Mouse (Mus musculus): ENCODE data around the gene Fut2.
A peak's percentile ranks its signal among the peaks of the same experiment; 100 is the strongest.
"Not testable (repeated sequence)": the region's sequence is repeated elsewhere in the genome, so short reads cannot be mapped to it uniquely, and the experiment has no call there.

Gene Fut2

DNA sequence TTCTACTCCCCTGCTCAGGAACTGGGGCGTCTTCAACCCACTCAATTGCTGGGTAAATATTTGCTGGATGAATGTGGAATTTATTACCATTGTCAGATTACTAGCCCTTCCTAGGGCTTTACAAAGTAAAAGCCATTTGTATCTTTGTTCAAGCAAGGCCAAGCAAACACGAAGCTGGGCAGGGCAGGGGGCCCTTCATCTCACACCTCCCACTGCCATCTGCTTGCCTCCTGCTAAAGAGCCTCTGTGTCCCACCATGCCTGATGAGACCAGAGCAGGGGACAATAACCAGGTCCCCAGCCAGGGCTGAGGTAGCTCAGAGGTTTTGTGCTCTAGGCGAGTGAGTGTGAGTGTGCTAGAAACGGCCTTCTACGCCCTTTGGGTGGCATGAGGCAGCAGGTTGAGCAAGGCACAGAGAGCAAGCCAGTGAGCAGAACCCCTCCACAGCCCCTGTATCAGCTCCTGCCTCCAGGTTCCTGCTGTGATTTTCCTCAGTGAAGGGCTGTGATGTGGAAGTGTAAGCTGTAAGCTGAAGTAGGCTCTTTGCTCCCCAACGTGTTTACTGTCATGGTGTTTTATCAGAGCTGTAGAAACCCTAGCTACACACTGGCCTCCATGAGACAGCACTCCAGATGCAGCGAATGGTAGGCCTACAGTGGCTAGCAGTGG is 11.6 kb upstream of the Fut2 start:
- no peak for DNase-seq (ENCODE audit: low spot score in 2 of 2)

DNA sequence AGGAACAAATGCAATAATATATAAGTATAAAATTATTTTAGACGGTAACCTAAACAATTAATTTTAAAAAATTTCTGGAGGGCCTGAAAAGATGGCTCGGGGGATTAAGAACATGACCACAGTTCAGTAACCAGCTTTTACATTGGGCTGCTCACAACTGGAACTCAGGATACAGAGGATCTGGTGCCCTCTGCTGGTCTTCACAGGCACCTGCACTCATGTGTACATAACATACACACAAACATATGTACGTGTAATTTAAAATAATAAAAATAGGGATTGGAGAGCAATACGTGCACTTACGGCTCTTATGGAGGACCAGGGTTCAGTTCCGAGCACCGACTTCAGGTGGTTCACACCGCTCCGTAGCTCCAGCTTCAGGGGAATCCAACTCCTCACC is 2.7 kb upstream of the Fut2 start:
- DNase-seq (ENCODE audit: low spot score in 2 of 2) = no peak

DNA sequence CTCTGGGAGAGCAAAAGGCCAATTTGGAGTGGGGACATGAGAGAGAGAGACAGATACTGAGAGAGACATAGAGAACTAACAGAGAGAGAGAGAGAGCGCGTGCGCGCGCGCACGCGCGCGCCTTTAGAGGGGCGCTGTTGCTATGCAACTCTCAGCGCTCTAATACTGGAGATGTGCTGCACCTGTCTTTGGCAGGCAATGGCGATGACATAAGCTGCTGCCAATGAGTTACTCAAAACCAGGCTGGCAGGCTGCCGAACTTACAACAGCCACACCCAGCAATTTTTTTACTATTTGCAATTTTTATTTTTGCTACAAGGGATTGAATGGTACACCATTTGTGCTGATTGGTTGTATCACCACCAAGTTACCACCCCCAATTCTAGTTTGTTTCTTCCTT is 1.6 kb upstream of the Fut2 start:
- peak in 1 of 2 experiments; percentile 33 for DNase-seq (ENCODE audit: low spot score in 2 of 2)

DNA sequence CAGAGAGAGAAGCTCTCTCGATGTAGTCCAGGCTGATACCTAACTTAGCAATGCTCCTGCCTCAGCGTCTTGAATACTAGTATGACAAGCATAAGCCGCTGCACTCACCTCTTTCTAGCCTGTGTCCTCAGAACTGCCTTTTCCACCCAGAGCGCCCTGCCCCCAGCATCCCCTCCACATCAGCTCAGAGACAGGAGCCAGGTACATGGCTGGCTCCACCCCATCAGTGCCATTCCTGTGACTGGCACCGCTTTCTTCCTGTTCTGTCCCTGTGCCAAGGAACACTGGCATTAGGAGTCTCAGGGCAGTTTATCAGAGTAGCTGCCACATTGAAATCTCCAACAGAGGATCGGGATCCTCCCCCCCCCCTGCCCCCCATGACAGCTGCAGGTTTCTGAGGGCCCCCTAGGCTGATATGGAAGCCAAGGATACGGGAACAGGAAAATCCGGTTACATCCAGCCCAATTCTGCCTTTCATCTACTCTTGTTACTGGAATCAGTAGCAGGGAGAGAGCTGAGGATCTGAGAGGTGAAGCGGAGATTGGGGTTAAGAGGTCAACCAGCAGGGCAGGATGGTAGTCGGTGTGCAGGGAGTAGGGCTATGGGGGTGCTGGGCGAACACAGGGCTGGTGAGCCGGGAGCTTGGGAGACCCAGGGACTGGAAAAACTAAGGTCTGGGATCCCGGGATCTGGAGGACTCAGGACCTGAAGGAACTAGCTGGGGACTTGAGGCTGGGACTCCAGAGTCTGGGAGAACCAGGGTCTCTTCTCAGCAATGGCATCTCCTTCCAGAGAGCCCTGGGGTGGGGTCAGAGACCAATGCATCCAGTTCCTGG is 673 bp downstream of the Fut2 start:
- DNase-seq (ENCODE audit: low spot score in 2 of 2) = no peak

DNA sequence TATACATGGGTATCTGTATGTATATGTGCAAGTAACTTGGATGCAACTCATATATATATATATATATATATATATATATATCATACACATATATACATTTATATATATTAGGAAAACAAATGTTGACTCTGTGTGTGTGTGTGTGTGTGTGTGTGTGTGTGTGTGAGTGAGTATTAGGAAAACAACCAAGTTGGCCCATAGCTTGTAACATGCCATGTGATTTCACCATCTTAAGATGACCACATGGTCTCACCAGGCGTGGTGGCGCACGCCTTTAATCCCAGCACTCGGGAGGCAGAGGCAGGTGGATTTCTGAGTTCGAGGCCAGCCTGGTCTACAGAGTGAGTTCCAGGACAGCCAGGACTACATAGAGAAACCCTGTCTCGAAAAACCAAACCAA is 4.5 kb downstream of the Fut2 start:
- DNase-seq (ENCODE audit: low spot score in 2 of 2) = not testable (repeated sequence)

DNA sequence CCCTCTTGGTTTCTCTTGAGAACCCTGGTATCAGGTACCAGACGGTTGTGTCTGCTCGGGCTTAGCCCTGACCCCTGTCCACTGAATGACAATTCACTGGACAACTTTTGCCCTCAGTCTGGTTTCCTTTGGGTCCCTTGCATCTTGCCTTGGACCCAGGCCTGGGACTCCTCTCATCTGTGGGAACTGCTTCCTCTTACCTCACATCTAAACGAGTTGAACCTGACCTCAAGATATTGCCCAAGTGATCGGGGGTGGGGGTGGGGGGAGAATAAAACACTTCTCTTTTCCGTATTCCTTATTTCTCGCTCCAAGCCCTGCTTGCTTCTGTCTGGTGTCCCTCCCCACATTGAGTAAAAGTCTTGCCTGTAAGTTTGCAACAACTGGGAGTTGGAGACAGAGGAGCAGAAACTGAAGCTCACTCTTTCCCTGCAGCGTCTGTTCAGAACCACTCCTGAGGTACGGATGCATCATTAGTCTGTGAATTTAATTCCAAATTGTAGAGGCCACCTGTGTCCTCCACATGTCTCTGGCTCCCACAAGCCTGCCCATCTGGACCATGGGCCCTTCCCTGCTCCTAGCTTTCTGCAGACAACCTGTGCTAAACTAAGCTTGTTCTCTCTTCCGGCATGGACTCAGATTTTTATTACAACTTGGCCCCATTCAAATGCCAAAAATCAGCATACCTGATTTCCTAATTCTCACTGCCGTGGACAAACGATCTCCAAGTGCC is 5.3 kb downstream of the Fut2 start:
- no peak for DNase-seq (ENCODE audit: low spot score in 2 of 2)

DNA sequence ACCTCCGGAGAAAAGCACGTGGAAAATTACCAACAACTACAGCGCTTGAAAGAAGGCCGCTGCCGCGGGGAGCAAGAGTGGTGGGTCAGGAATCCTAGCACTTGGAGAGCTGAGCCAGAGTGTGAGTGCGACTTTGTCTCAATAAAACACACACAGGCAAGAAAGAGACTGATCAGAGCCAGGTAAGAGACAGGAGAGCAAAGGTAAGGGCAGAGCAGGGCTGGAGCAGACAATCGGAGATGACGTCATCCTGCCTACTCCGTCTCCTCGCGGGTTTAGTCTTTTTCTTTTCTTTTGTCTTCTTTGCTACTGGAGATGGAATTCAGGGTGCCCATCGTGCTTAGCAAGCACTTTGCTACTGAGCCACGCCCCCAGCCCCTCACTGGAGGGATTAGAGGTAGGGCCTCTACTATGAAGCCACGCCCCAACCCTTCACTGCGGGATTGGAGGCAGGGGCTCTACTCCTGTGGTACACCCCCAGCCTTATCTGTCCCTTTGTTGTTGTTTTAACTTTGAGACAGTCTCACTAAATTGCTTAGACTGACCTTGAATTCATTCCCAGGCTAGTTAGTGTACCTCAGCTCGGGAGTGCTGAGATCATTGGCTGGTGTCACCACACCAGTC is 11.7 kb downstream of the Fut2 start:
- no peak for DNase-seq (ENCODE audit: low spot score in 2 of 2)

DNA sequence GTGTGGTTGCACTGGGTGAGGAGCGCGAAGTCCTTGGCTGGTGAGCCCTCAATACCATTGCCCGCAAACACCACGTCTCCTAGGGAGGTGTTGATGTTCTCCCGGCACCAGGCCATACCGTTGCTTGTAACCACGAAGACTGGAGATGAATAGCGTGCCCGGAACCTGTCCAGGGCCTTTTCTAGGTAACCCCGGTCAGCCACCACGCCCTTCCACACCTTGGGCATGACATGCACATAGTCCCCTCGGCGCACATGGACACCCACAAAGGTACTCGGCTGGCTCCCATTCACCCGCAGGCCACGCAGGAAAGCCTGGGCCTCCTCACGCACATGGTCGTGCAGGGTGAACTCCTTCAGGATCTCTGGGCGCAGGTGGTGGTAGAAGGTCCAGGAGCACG is 15.7 kb downstream of the Fut2 start:
- not testable (repeated sequence) for DNase-seq (ENCODE audit: low spot score in 2 of 2)

DNA sequence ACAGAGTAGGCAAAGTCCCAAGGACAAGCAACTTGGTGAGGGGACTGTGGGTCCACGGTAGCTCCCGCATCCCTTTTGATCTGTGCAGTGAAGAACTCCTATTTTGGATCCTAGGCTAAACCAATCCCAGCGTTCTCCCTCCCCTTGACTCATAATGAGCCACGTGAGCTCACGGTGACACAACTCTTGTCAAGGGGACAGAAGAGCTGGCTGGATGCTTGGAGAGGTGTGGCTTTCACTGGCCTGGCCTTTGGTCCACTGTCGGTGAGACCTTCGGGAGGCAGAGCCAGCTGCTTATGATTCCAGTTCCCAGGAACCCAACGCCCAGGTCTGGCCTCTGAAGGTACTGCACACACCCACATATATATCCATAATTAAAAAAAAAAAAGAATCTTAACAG is 16.8 kb downstream of the Fut2 start:
- no peak for DNase-seq (ENCODE audit: low spot score in 2 of 2)

DNA sequence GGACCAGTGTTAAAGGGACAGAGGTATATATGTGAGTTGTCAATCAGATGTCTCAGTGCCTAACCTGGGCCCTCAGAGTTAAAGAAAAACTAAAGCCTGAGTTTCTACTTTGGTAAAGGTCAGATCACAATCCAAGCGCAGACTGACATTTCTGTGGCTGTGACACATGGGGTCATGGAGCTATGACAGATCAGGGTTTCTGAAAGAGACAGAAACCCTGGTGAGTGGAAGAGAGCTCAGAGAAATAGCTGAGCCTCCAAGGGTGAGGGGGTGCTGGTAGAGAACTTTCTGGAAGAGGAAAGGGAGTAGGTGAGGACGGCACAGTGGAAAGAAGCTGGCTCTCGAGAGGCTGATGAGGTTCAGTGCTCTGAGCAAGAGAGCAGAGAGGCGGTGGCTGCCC is 19.5 kb downstream of the Fut2 start:
- DNase-seq (ENCODE audit: low spot score in 2 of 2) = no peak

DNA sequence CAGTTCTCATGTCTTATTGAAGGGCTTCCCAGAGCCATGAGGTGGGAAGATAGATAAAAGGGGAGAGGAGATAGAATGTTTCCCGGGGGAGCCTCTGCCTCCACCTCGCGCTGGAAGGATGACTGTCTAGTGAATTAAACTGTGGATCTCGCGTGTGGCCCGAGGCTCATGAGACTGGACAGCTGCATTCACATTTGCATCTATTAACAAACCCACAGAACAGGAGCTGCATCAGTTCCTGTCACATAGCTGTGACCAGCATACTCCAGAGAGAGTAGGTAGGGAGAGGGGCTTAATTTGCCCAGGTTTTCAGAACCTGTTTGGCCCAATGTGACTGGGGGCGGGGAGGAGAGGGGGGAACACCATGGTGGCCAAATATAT is 20.6 kb downstream of the Fut2 start:
- DNase-seq (ENCODE audit: low spot score in 2 of 2) = no peak

DNA sequence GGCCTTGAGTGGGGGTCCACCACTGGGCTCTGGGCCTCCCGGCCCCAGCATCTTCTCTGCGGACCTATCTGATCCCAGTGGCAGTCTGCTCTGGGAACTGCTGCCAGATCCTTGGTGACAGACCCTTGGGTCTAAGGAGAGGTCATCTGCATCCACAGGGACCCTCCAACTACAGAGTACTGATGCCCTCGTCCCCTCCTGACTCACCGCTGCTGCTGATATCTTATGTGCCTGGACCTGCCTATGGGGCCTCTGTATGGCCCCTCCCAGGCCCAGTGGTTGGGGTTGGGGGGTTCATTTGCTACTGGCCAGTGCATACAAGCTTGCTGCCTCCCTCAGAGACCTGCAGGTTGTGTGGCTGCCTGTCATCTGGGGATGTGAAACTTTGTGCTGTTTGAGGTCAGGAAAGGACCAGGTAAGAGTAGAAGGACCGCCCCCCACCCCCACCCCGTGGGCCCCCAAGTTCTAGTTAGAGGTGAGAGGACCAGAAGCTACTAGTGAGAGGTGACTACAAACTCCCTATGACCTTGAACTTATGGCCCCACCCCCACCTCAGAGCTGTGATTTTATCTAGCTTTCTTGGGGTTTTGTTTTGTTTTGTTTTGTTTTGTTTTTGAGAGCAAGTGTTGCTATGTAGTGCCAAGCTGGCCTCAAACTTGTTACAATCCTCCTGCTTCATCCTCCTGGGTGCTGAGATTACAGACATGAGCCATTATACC is 21.2 kb downstream of the Fut2 start:
- no peak for DNase-seq (ENCODE audit: low spot score in 2 of 2)

DNA sequence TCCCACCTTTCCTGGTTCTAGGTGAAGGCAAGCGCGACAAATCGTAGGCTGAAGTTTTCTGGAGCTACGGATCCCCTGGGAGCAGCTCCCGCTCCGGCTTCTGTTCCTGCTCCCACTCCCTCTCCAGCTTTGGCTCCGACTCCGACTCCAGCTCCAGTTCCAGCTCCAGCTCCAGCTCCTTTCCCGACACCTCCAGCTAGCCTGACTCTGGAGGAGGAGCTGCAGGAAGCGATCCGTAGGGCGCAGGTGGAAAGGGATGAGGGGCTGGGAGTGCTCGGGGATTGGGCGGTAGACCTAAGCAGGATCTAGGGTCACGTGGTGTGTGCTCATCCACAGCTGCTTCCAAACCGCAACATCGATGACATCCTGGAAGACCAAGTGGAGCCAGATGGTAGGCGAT is 22.0 kb downstream of the Fut2 start:
- peak; percentile 68 to 74 for DNase-seq (ENCODE audit: low spot score in 2 of 2)

DNA sequence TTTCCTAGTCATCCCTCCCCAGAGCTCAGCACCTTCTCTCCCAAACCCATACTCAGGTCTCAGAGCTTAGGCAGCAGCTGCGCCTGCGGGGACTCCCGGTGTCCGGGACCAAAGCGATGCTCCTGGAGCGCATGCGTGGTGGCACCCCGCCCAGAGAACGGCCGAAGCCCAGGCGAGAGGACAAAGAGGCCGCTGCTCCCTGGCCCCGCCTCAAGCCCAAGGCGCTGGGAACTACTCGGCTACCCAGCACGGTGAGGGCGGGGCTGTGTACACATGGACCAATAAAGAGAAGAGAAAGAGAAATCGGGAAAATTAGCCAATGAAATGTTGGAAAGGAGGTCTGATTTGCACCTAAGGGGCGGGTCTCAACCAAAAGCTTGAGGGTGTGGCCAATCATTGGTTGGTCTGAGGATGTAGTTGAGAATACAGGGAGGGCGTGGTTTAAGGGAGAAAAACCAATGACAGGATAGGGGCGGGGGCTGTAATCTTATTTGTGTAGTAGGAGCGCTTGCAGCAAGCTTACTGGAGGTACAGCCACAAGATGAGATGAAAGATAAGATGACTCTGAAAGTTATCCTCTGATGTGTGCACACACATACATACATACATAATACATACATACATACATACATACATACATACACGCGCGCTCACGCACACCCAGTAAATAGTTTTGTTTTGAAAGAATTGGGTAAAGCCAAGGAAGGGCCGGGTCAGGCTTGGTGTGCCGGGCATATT is 22.6 kb downstream of the Fut2 start:
- peak; percentile 89 to 93 for DNase-seq (ENCODE audit: low spot score in 2 of 2)

DNA sequence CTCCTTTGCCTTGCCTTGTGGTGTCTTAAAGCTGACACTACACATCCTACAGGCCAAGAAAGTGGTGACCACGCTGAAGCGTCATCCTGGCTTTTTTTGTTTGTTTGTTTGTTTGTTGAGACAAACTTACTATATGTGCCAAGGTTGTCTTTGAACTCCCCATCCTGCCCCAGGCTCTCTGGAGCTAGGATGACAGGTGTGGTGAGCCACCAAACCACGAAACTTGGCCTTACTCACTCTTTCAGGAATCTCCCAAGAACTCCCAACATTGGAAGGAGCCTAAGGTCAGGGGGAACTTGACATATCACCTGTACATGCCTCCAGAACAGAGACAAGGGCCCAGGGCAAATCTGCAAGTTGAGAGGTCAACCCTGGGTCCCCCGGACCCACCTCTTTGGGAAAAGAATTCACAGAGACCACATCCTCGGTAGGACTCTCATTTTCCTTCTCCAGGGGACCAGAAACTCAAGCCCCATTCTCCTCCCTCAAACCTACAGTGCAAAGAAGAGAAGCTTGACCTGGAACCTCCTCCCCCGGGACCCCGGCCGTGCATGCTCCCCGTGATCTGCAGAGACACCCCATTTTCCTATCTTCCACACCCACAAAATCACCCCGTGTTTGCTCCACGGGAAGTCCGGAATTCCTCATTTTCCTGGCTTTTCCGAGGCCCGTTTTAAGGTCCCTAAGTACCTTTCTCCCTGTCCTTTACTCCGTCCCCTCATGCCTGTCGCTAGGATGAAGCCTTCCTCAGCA is 23.5 kb downstream of the Fut2 start:
- DNase-seq (ENCODE audit: low spot score in 2 of 2) = no peak

DNA sequence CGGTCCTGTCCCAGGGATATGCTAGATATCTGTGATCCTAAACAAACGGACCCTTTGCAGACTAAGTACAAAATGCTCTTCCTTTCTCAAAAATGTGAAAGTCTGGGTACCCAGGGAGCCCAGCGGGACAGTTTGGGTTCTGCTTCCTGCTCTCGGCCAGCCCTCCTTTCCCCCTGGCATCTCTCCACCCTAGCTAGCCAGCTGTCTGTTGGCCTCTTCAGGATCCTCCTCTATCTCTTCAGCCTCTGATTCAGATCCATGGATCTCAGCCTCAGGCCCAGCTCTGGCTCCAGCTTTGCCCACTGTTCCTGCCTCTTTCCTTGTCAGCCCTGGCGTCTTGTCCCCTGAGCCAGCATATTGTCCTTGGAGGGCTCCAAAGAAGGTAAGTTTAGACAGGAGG is 24.1 kb downstream of the Fut2 start:
- DNase-seq (ENCODE audit: low spot score in 2 of 2) = no peak

DNA sequence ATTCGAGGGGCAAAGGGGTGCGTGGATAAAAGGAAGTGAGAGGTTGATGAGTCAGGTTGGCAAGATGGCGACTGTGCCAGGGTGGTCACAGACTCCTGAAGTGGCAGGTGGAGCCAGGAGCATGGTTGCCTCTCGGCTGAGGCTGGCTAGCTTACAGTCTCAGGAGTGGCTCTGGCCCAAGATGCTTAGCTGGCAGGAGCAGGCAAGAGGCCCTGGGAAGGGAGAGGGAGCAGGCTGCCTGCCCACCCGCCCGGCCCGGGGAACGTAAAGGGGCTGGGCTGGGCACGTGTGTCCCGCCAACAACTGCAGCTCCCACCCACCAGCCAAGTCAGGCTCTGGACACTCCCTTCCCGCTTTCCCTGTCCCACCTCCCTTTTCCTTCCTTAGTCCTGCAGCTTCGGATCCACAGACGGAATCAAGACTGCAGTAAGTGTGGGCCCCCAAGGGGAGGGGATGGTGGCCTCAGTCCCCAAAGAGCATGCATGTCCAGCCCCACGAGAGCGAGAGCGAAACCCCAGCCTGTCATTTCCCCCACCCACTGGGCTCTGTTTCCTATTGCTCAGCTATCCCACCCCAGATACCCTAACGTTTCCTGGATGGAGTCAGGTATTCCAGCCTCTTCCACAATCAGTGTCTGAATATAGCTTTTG is 24.7 kb downstream of the Fut2 start:
- no peak for DNase-seq (ENCODE audit: low spot score in 2 of 2)

DNA sequence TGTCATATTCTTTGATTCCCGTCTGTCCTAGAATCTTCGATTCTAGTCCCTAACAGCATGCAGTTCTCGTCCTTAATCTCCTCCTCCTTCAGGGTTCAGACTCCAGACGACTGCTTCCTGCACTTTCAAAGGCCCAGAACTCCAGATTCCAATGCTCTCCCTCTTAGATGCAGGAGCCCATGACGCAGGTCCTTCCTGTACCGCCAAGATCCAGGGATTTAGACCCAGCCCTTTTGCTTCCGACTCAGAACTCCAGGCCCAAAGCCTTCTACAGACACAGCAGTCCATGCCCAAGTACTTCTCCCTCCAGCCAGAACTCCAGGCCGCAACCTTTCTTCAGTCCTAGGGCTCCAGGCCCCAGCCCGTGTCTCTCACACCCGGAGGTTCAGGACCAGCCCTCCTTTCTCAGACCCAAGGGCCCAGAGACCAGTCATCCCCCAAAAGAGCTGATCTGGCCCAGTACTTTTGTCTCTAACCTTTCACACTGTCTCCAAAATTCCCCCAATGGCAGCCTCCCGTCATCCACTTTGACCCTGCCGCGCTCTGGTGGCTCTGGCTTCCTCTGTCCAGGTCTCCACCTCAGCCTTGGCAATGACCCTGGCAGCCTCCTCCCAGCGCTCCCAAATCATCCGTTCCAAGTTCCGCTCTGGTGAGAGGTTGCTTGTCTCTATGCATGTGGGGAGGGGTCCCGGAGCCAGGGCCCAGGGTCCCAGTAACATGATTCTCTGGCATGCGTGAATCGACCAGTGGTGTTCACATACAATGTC is 25.8 kb downstream of the Fut2 start:
- no peak for DNase-seq (ENCODE audit: low spot score in 2 of 2)

DNA sequence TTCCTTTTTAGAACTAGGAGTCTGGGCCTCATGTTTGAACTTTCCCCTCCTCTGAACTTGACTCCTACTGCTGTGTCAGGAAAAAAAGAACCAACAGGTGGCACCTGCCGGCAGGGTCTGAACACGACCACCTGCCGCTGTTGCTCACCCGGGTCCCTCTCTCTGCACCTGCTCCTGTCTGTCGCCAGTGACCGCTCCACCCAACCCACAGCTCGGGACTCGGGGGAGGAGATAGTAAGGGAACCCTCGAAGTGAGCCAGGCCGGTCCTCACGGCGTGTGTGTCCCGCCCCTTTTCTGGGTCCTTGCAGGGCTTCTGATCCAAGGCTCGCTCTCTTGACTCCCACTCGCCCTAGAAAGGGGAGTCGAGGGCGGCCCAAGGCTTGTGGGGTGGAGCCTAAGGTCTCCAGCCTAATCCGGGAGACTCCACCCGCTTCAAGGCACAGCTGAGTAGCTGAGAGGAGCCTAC is 26.6 kb downstream of the Fut2 start, which contains the start of gene Mamstr:
Mamstr (plus strand) TSS at position 417 of the 467 bp plus-strand sequence.
- no peak for DNase-seq (ENCODE audit: low spot score in 2 of 2)
